15 mouse cellular contexts compared by ENCODE assay signal in the genomic region with DNA sequence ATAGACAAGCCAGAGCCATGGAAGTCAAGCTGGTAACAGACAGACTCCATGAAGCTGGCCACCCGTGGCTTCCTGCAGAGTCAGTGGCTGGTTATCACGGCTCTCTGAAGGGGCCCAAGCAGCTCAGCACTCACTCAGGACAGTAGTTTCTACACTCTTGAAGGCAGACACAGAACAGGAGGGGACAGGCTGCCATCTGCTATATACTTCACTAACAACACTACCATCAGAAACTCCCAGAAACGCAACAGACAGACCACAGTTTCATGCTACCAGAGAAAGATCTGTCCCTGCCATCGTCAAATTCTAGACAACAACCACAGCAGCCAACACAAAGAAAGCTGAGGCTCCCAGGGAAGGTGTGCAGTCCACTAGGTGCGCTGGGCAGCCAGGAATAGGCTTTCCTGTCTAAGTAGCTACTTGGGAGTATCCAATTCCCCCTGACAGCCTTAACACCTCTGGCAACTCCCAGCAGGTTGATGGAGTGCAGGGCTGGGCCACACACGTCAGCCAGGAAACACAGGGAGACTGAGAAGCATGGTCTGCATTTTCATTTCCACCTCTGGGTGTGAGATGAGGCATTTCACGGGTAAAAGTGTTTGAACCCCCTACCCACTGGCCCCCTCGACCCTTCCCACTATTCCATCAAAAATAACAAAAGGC.
DNase-seq lines count a peak whose midpoint lies in the region; ATAC-seq lines count a peak whose summit lies in the region.
"Had no signal": no experiment of that assay in that cellular context is flagged by ENCODE, and none has a peak within 500 bp of the region (broad histone marks: within the 10 kb centered on the region; RNA-seq: fewer than 3 reads in every experiment).

No protein-coding gene starts in this region.

- H3K4me2 ChIP-seq in heart, embryonic 13.5 days, result no peak overlapping the region
- H3K4me2 ChIP-seq in midbrain, embryonic 12.5 days (replicated peaks), result no peak overlapping the region
- no peak overlapping the region for H3K4me2 ChIP-seq in midbrain, embryonic 15.5 days
- H3K4me2 ChIP-seq in forebrain, embryonic 16.5 days (ENCODE audit: low read length), result no peak overlapping the region
- H3K4me2 ChIP-seq: hindbrain, embryonic 15.5 days had no signal

- WGBS in heart, embryonic 13.5 days, result 24% methylated on average over 8 of the region's 8 CpGs
- WGBS in midbrain, embryonic 12.5 days, result 58% methylated on average over 8 of the region's 8 CpGs
- WGBS in midbrain, embryonic 15.5 days, result 55% methylated on average over 8 of the region's 8 CpGs
- WGBS in forebrain, embryonic 16.5 days, result 51% methylated on average over 8 of the region's 8 CpGs

- peaks cover 64% of the 10 kb centered on the region for H3K4me1 ChIP-seq in heart, embryonic 13.5 days
- peaks cover 29% of the 10 kb centered on the region for H3K4me1 ChIP-seq in midbrain, embryonic 12.5 days
- peaks cover 30% of the 10 kb centered on the region for H3K4me1 ChIP-seq in midbrain, embryonic 15.5 days
- peaks cover 13% of the 10 kb centered on the region for H3K4me1 ChIP-seq in forebrain, embryonic 16.5 days (replicated peaks; ENCODE audit: control insufficient read depth, insufficient read depth, low read length)

- intact Hi-C loops in heart, postnatal 36 days (cut with DNase I), result no loop called here

- H3K4me3 ChIP-seq in heart, embryonic 13.5 days, result no peak overlapping the region
- H3K4me3 ChIP-seq in midbrain, embryonic 12.5 days, result no peak overlapping the region
- no peak overlapping the region for H3K4me3 ChIP-seq in midbrain, embryonic 15.5 days
- no peak overlapping the region for H3K4me3 ChIP-seq in forebrain, embryonic 16.5 days (replicated peaks; ENCODE audit: low read length)
- H3K4me3 ChIP-seq: hindbrain, embryonic 15.5 days had no signal

- no peak for DNase-seq in heart, postnatal 36 days
- DNase-seq in lung, postnatal 25 days (ENCODE audit: low spot score), result peak; percentile 31
- no peak for DNase-seq in cerebellum, adult 8-10 months
- DNase-seq: cerebellum, adult 11 months; gastrocnemius, postnatal 36 days; kidney, adult 9 months; thymus, postnatal 36 days had no signal

- H3K9ac ChIP-seq in heart, embryonic 13.5 days, result peak overlapping the region; percentile 7; the same call in 1 of the 2 replicates
- H3K9ac ChIP-seq in midbrain, embryonic 12.5 days (replicated peaks), result no peak overlapping the region
- H3K9ac ChIP-seq in midbrain, embryonic 15.5 days, result no peak overlapping the region
- no peak overlapping the region for H3K9ac ChIP-seq in forebrain, embryonic 16.5 days (replicated peaks; ENCODE audit: low read depth, low read length)
- H3K9ac ChIP-seq: hindbrain, embryonic 15.5 days; liver, embryonic 14.5 days had no signal

- H3K9me3 ChIP-seq in heart, embryonic 13.5 days, result no peaks in the 10 kb centered on the region
- no peaks in the 10 kb centered on the region for H3K9me3 ChIP-seq in midbrain, embryonic 12.5 days
- H3K9me3 ChIP-seq in midbrain, embryonic 15.5 days, result no peaks in the 10 kb centered on the region
- H3K9me3 ChIP-seq in forebrain, embryonic 16.5 days (ENCODE audit: control insufficient read depth, low read length), result no peaks in the 10 kb centered on the region
- H3K9me3 ChIP-seq: hindbrain, embryonic 15.5 days had no signal

- ATAC-seq in heart, embryonic 13.5 days (ENCODE audit: extremely low read depth, insufficient number of reproducible peaks, low FRiP score, low TSS enrichment), result no peak
- no peak for ATAC-seq in midbrain, embryonic 12.5 days (ENCODE audit: low FRiP score, low read depth)
- ATAC-seq in midbrain, embryonic 15.5 days (replicated peaks), result no peak
- 0 out of 2 replicates have a peak, but pooled peaks have one; percentile 8 for ATAC-seq in forebrain, embryonic 16.5 days
- ATAC-seq: activated CD4-positive, CD25-positive, alpha-beta regulatory T cell, adult 4 months; CD4-positive, CD25-positive, alpha-beta regulatory T cell, adult 4 months had no signal

- H3K36me3 ChIP-seq in heart, embryonic 13.5 days, result 0 out of 2 replicates have a peak, but pooled peaks cover 2% of the 10 kb centered on the region
- H3K36me3 ChIP-seq in midbrain, embryonic 12.5 days, result no peaks in the 10 kb centered on the region
- H3K36me3 ChIP-seq in midbrain, embryonic 15.5 days (replicated peaks), result no peaks in the 10 kb centered on the region
- no peaks in the 10 kb centered on the region for H3K36me3 ChIP-seq in forebrain, embryonic 16.5 days (ENCODE audit: control insufficient read depth, insufficient read depth)
- H3K36me3 ChIP-seq: hindbrain, embryonic 15.5 days had no signal

- peak overlapping the region; percentile 39; the same call in 1 of the 2 replicates for H3K27ac ChIP-seq in heart, embryonic 13.5 days (replicated peaks)
- H3K27ac ChIP-seq in midbrain, embryonic 12.5 days (replicated peaks), result peak overlapping the region; percentile 66; the same call in 1 of the 2 replicates
- no peak overlapping the region for H3K27ac ChIP-seq in midbrain, embryonic 15.5 days
- H3K27ac ChIP-seq in forebrain, embryonic 16.5 days (ENCODE audit: low read length), result no peak overlapping the region
- H3K27ac ChIP-seq: liver, embryonic 14.5 days had no signal

- no peaks in the 10 kb centered on the region for H3K27me3 ChIP-seq in heart, embryonic 13.5 days (replicated peaks)
- H3K27me3 ChIP-seq in midbrain, embryonic 12.5 days, result no peaks in the 10 kb centered on the region
- H3K27me3 ChIP-seq in midbrain, embryonic 15.5 days (replicated peaks), result no peaks in the 10 kb centered on the region
- no peaks in the 10 kb centered on the region for H3K27me3 ChIP-seq in forebrain, embryonic 16.5 days (replicated peaks; ENCODE audit: control insufficient read depth, insufficient read depth, low read length)
- H3K27me3 ChIP-seq: hindbrain, embryonic 15.5 days had no signal

Comparison
In these comparisons a context has a peak if more than half of its experiments do, and no peak if none do; other contexts are left out.
1. H3K27ac ChIP-seq: peak in heart, embryonic 13.5 days (single experiment) and midbrain, embryonic 12.5 days (single experiment); none in midbrain, embryonic 15.5 days (single experiment) and forebrain, embryonic 16.5 days (single experiment).